In genomic region chr5:144040720-144041364, GRCm38 (mm10) we compare ENCODE assay signal across 8 mouse cellular contexts. TPM values are rescaled to one million over a fixed set of nuclear protein-coding genes. Genes with fewer than 3 reads are reported as not detected.
DNase-seq lines count a peak whose midpoint lies in the region; ATAC-seq and TF ChIP-seq lines count a peak whose summit lies in the region.

No protein-coding gene starts in this region.

- no peak overlapping the region for H3K9ac ChIP-seq in kidney, embryonic 15.5 days
- no peak overlapping the region for H3K9ac ChIP-seq in liver, adult 2 months (ENCODE audit: low read depth, low read length)
- no peak overlapping the region for H3K9ac ChIP-seq in neural tube, embryonic 11.5 days (ENCODE audit: low read length)
- peak overlapping the region; percentile 59; the same call in 1 of the 2 replicates for H3K9ac ChIP-seq in stomach, embryonic 16.5 days (ENCODE audit: low read length)

- TF ChIP-seq CTCF in liver, adult 2 months (IDR thresholded peaks at IDR 0.05; ENCODE audit: low read depth, low read length) = peak; percentile 92

- H3K36me3 ChIP-seq in kidney, embryonic 15.5 days = no peaks in the 10 kb centered on the region
- H3K36me3 ChIP-seq in liver, adult 2 months (ENCODE audit: control insufficient read depth, insufficient read depth, low read length) = no peaks in the 10 kb centered on the region
- no peaks in the 10 kb centered on the region for H3K36me3 ChIP-seq in neural tube, embryonic 11.5 days (ENCODE audit: control insufficient read depth, insufficient read depth, low read length)
- no peaks in the 10 kb centered on the region for H3K36me3 ChIP-seq in stomach, embryonic 16.5 days (ENCODE audit: control insufficient read depth, insufficient read depth, low read length)

- H3K27me3 ChIP-seq in kidney, embryonic 15.5 days = no peaks in the 10 kb centered on the region
- H3K27me3 ChIP-seq in liver, adult 2 months (ENCODE audit: control insufficient read depth, insufficient read depth, low read length) = no peaks in the 10 kb centered on the region
- H3K27me3 ChIP-seq in neural tube, embryonic 11.5 days (ENCODE audit: control insufficient read depth, insufficient read depth, low read length) = no peaks in the 10 kb centered on the region
- H3K27me3 ChIP-seq in stomach, embryonic 16.5 days (ENCODE audit: control insufficient read depth, insufficient read depth, low read length) = no peaks in the 10 kb centered on the region

- TF ChIP-seq POLR2A in liver, adult 2 months (IDR thresholded peaks at IDR 0.05; ENCODE audit: extremely low read depth, insufficient read depth, low read length) = no peak

- H3K79me2 ChIP-seq in liver, adult 2 months (ENCODE audit: control insufficient read depth, insufficient read depth, low read length) = no peaks in the 10 kb centered on the region

- H3K27ac ChIP-seq in kidney, embryonic 15.5 days = no peak overlapping the region
- H3K27ac ChIP-seq in liver, adult 2 months (replicated peaks; ENCODE audit: insufficient read depth, low read depth, low read length) = no peak overlapping the region
- H3K27ac ChIP-seq in neural tube, embryonic 11.5 days (ENCODE audit: low read depth, low read length) = no peak overlapping the region
- H3K27ac ChIP-seq in stomach, embryonic 16.5 days (ENCODE audit: low read length) = no peak overlapping the region

- DNase-seq in 3T3-L1 (ENCODE audit: low read depth, low spot score) = peak; percentile 88
- DNase-seq in WW6 (ENCODE audit: low read depth, low spot score) = peak; percentile 43
- DNase-seq in cerebellum, postnatal 36 days = peak; percentile 73 to 80
- peak; percentile 21 for DNase-seq in liver, adult 2 months (ENCODE audit: extremely low read depth, low read depth, low spot score)
- peak; percentile 75 for DNase-seq in neural tube, embryonic 11.5 days (ENCODE audit: low spot score)

- H3K9me3 ChIP-seq in kidney, embryonic 15.5 days (replicated peaks) = no peaks in the 10 kb centered on the region; the same call in 1 of the 2 replicates
- no peaks in the 10 kb centered on the region for H3K9me3 ChIP-seq in neural tube, embryonic 11.5 days (ENCODE audit: control insufficient read depth, low read length)
- H3K9me3 ChIP-seq in stomach, embryonic 16.5 days (replicated peaks; ENCODE audit: control insufficient read depth, low read length) = no peaks in the 10 kb centered on the region

- peak overlapping the region; percentile 42 for H3K4me2 ChIP-seq in kidney, embryonic 15.5 days
- no peak overlapping the region for H3K4me2 ChIP-seq in neural tube, embryonic 11.5 days (ENCODE audit: low read depth)
- peak overlapping the region; percentile 35 for H3K4me2 ChIP-seq in stomach, embryonic 16.5 days (ENCODE audit: low read depth, low read length)

- ATAC-seq in granulocyte monocyte progenitor cell, adult 5-6 weeks (replicated peaks; ENCODE audit: poor library complexity, severe bottlenecking) = peak; percentile 91
- 0 out of 2 replicates have a peak, but pooled peaks have one; percentile 56 for ATAC-seq in kidney, embryonic 15.5 days (replicated peaks; ENCODE audit: low FRiP score)
- ATAC-seq in neural tube, embryonic 11.5 days (ENCODE audit: insufficient read depth, low FRiP score, low TSS enrichment) = no peak
- no peak for ATAC-seq in stomach, embryonic 16.5 days (ENCODE audit: insufficient read depth, low FRiP score)

- H3K4me3 ChIP-seq in kidney, embryonic 15.5 days (replicated peaks) = no peak overlapping the region
- no peak overlapping the region for H3K4me3 ChIP-seq in liver, adult 2 months (ENCODE audit: insufficient read depth, low read depth, low read length)
- H3K4me3 ChIP-seq in neural tube, embryonic 11.5 days (ENCODE audit: low read depth, low read length) = no peak overlapping the region
- H3K4me3 ChIP-seq in stomach, embryonic 16.5 days (replicated peaks; ENCODE audit: low read length) = no peak overlapping the region

- WGBS in kidney, embryonic 15.5 days = 41% methylated on average over 11 of the region's 11 CpGs
- 51% methylated on average over 11 of the region's 11 CpGs for WGBS in liver, adult 2 months
- 53% methylated on average over 11 of the region's 11 CpGs for WGBS in neural tube, embryonic 11.5 days
- 49% methylated on average over 11 of the region's 11 CpGs for WGBS in stomach, embryonic 16.5 days

- H3K4me1 ChIP-seq in kidney, embryonic 15.5 days = 0 out of 2 replicates have a peak, but pooled peaks cover 4% of the 10 kb centered on the region
- no peaks in the 10 kb centered on the region for H3K4me1 ChIP-seq in liver, adult 2 months (ENCODE audit: control insufficient read depth, insufficient read depth, low read length)
- no peaks in the 10 kb centered on the region for H3K4me1 ChIP-seq in neural tube, embryonic 11.5 days (ENCODE audit: control insufficient read depth, insufficient read depth, low read length)
- H3K4me1 ChIP-seq in stomach, embryonic 16.5 days (ENCODE audit: control insufficient read depth, insufficient read depth, low read length) = no peaks in the 10 kb centered on the region

RNA-seq across cellular contexts. Expression of gene Ocm, which starts 14.4 kb away (rescaled TPM):
- total RNA-seq in granulocyte monocyte progenitor cell, adult 5-6 weeks (2014; fragmentation: Nextera tagmentation) = not detected in 2 replicates
- total RNA-seq in granulocyte monocyte progenitor cell, adult 5-6 weeks (2017) = not detected in 2 replicates
- polyA plus RNA-seq in kidney, embryonic 15.5 days (2015; fragmentation: Nextera tagmentation; extraction: Ambion mirVana) = 5.0 TPM in 2 replicates
- not detected in 2 replicates for total RNA-seq in liver, adult 2 months (2014; rRNA removed)
- polyA plus RNA-seq in liver, adult 2 months (2012; rRNA removed) = not detected in 2 replicates
- not detected in 2 replicates for polyA plus RNA-seq in neural tube, embryonic 11.5 days (2014; fragmentation: Nextera tagmentation; extraction: Ambion mirVana)
- polyA plus RNA-seq in stomach, embryonic 16.5 days (2015; fragmentation: Nextera tagmentation; extraction: Ambion mirVana) = 0.43 TPM in 1 of 2 replicates, not detected in the other

RNA-seq across cellular contexts. Expression of gene Ccz1, which starts 26.2 kb away (rescaled TPM):
- total RNA-seq in granulocyte monocyte progenitor cell, adult 5-6 weeks (2014; fragmentation: Nextera tagmentation) = 99.9 and 103 TPM in 2 replicates
- total RNA-seq in granulocyte monocyte progenitor cell, adult 5-6 weeks (2017) = 121 and 139 TPM in 2 replicates
- 84.3 and 91.6 TPM in 2 replicates for polyA plus RNA-seq in kidney, embryonic 15.5 days (2015; fragmentation: Nextera tagmentation; extraction: Ambion mirVana)
- total RNA-seq in liver, adult 2 months (2014; rRNA removed) = 33.4 and 42.0 TPM in 2 replicates
- 7.3 and 9.1 TPM in 2 replicates for polyA plus RNA-seq in liver, adult 2 months (2012; rRNA removed)
- polyA plus RNA-seq in neural tube, embryonic 11.5 days (2014; fragmentation: Nextera tagmentation; extraction: Ambion mirVana) = 121 and 123 TPM in 2 replicates
- 72.5 and 79.7 TPM in 2 replicates for polyA plus RNA-seq in stomach, embryonic 16.5 days (2015; fragmentation: Nextera tagmentation; extraction: Ambion mirVana)

RNA-seq across cellular contexts. Expression of gene Lmtk2, which starts 59.4 kb away (rescaled TPM):
- 7.2 and 7.3 TPM in 2 replicates for total RNA-seq in granulocyte monocyte progenitor cell, adult 5-6 weeks (2014; fragmentation: Nextera tagmentation)
- total RNA-seq in granulocyte monocyte progenitor cell, adult 5-6 weeks (2017) = 6.5 and 7.2 TPM in 2 replicates
- polyA plus RNA-seq in kidney, embryonic 15.5 days (2015; fragmentation: Nextera tagmentation; extraction: Ambion mirVana) = 5.4 and 5.8 TPM in 2 replicates
- 4.0 and 6.1 TPM in 2 replicates for total RNA-seq in liver, adult 2 months (2014; rRNA removed)
- polyA plus RNA-seq in liver, adult 2 months (2012; rRNA removed) = 4.6 and 4.7 TPM in 2 replicates
- 6.4 and 6.7 TPM in 2 replicates for polyA plus RNA-seq in neural tube, embryonic 11.5 days (2014; fragmentation: Nextera tagmentation; extraction: Ambion mirVana)
- polyA plus RNA-seq in stomach, embryonic 16.5 days (2015; fragmentation: Nextera tagmentation; extraction: Ambion mirVana) = 6.5 TPM in 2 replicates

Comparison
In these comparisons a context has a peak if more than half of its experiments do, and no peak if none do; other contexts are left out.
1. DNase-seq: peak in every context shown above with its lines; median percentile 88 in 3T3-L1; 76 in cerebellum, postnatal 36 days; 75 in neural tube, embryonic 11.5 days; 43 in WW6; 21 in liver, adult 2 months.
2. ATAC-seq: peak in granulocyte monocyte progenitor cell, adult 5-6 weeks (single experiment) and kidney, embryonic 15.5 days (single experiment); none in neural tube, embryonic 11.5 days (single experiment) and stomach, embryonic 16.5 days (single experiment).